Mouse (Mus musculus) cerebellum, adult 2 months (tissue): ENCODE data around the gene Vax2.

Experiments used
- CTCF ChIP-seq: fragments of 200-500 bp; IDR thresholded peaks from 2 replicates; pipeline ENCODE4 v1.5.1; 2011; ENCODE audit warnings: low read depth, mild to moderate bottlenecking, control low read depth, low read length, moderate library complexity, borderline replicate concordance; ENCODE audit not compliant: insufficient read depth
- POLR2A ChIP-seq: fragments of 200-500 bp; IDR thresholded peaks from 2 replicates; pipeline ENCODE4 v1.6.1; 2011; ENCODE audit warnings: low read length, control low read depth, borderline replicate concordance; ENCODE audit not compliant: insufficient read depth

- no peak for TF ChIP-seq CTCF
- TF ChIP-seq POLR2A = no peak
Measured at GRCm38 (mm10) chr6:83697932-83698331, 13.1 kb upstream of the Vax2 start.
